Mouse (Mus musculus): Measurements from ENCODE around the gene Cog1.

Cog1 gene

DNA sequence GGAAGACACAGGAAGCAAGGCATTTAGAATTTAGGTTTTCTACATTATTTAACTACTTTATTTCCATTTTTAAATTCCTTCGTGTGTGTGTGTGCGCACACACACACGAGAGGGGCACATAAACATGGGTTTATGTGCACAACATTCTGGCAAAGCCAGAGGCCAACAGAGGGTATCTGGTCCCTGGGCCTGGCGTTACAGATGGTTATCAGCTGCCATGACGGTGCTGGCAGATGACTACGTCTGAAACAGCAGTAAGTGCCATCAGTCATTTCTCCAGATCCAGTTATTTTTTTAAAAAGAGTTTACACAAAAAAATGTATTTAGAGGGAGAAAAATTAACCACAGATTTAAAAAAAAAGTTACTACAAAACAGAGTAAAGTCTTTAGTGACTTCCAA, 17.2 kb downstream of the Cog1 start:
- in situ Hi-C loops (cut with MboI, MseI) = no loop called here

- in situ Hi-C loops (cut with MboI, MseI) = no loop called here
These were observed 17.7 kb downstream of the Cog1 start for GRCm38 (mm10) chr11:113666648-113667047.

DNA sequence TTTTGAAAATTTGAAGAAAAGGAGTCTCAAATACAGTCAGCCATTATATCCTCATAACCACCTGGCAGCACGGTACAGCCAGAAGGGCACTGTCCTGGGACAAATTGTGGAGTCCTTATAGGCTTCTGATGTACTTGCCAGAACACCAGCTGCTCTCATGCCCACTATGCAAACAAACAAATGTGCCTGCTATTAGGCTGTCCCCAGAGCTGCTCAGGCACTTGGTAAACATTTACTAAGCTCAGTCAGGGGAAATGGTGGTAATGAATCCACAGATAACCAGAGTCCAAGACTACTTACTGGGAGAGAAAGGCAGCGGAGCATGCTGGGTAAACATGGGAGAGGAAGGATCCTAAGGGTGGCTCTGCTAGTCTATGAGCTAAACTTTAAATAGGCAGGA, 18.2 kb downstream of the Cog1 start:
- in situ Hi-C loops (cut with MboI, MseI) = no loop called here

GRCm38 (mm10) chr11:113667704-113668103, 18.7 kb downstream of the Cog1 start:
- in situ Hi-C loops (cut with MboI, MseI) = no loop called here

DNA sequence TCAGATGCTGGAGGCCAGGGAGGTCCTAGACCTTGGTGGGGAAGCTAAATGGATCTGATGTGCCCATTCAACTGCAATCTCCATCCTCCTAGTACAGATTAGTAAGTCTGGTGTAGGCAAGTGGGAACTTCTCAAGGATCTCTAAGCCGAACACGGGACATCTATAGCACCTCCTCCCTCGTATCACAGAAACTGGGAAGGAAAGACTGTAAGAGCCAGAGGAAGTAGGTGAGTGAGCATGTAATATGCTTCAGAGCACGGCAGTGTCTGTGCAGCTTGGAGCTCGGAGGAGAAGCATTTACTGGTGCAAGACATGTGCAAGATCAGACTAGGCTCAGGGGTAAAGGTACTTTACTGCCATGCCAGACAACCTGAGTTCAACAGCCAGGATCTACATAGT, 19.9 kb downstream of the Cog1 start:
- in situ Hi-C loops (cut with MboI, MseI) = no loop called here

DNA sequence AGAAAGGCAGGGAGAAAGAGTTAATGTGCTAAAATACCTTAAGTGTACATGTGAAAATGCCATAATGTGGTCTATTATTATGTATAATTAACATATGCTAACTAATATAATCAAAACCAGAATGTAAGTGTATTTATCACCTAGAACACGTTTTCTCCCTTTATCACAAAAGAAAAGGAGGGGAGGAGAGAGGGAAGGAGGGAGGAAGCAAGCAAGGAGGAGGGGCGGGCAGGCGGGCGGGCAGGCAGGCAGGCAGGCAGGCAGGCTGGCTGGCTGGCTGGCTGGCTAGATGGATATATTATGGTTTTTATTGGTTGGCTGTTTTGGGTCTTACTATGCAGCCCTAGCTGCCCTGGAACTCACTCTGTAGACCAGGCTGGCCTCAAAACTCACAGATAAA, 20.7 kb downstream of the Cog1 start:
- in situ Hi-C loops (cut with MboI, MseI) = no loop called here

- in situ Hi-C loops (cut with MboI, MseI) = no loop called here
These were observed 24.6 kb downstream of the Cog1 start for GRCm38 (mm10) chr11:113673614-113674013.

GRCm38 (mm10) chr11:113674595-113674994, 25.6 kb downstream of the Cog1 start:
- in situ Hi-C loops (cut with MboI, MseI) = no loop called here

GRCm38 (mm10) chr11:113676847-113677246, 27.9 kb downstream of the Cog1 start:
- in situ Hi-C loops (cut with MboI, MseI) = no loop called here

- in situ Hi-C loops (cut with MboI, MseI) = no loop called here
These were observed 28.4 kb downstream of the Cog1 start for GRCm38 (mm10) chr11:113677378-113677777.

DNA sequence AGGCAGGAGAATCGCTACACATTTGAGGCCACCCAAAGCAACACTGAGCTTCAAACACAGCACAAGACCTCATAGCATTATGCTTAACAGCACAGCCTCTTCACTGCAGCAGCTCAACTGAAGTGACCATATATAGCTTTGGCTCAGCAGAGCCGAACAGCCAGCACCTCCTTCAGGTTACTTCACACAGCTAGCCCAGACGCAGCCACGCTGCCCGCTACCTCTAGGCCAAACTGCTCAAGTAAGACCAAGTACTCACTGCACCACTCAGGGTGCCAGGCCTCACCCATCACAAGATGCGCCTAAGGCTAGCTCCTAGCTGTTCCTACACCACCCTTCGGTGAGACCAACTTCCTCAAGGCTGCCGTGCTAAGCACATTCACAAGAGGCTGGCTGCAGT, 29.4 kb downstream of the Cog1 start:
- in situ Hi-C loops (cut with MboI, MseI) = no loop called here

- in situ Hi-C loops (cut with MboI, MseI) = no loop called here
These were observed 32.0 kb downstream of the Cog1 start for GRCm38 (mm10) chr11:113680954-113681353.

GRCm38 (mm10) chr11:113681979-113682378, 33.0 kb downstream of the Cog1 start:
- in situ Hi-C loops (cut with MboI, MseI) = no loop called here

DNA sequence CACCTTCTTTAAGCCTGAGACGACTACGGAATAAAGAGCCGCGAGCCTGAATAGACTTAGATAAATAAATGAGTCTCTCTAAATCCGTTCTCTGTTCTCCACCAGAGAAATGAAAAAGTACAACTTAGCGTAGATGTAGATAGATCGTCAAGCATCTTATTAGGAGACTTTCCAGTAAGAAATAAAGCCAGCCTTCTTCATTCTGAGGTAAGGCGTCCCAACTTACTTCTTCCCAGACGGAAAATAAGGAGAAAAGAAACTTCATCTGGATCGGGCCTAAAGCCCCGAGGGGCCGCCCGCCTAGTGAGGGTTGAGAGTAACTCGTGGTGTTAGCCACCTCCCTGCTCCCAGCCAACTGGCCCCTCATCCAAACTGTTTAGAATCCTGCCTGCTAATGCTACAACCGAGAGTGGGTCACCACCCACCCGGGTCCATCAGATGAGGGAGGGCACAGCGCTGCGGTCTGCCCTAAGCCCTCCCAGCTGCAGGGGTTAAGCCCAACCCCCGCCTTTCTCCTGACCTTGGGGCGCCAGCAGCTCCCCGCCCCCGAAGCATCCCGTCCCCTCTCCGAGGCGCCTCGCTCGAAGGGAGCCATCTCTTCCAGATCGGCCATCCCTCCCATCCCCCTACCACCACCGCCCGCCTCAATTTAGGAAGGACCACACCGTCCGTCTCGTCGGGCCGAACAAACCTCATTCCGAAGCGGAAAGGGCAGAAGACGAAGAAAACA, 34.1 kb downstream of the Cog1 start:
- in situ Hi-C loops (cut with MboI, MseI) = no loop called here

DNA sequence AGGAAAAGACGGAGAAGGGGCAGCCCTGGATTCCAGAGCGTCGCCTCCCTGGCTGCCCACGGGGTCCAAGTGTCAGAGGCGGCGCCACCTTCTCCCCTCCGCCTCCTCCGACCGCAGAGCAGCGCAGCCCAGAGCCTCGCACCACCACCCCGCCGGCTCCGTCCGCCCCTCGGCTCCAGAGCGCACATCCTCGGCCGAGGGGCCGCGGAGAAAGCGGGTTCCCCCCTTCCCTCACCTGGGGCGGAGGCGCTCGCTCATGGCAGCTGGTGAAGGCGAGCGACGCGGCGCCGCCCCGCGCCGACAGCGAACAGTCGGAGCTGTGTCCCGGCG, 34.6 kb downstream of the Cog1 start:
- in situ Hi-C loops (cut with MboI, MseI) = no loop called here

DNA sequence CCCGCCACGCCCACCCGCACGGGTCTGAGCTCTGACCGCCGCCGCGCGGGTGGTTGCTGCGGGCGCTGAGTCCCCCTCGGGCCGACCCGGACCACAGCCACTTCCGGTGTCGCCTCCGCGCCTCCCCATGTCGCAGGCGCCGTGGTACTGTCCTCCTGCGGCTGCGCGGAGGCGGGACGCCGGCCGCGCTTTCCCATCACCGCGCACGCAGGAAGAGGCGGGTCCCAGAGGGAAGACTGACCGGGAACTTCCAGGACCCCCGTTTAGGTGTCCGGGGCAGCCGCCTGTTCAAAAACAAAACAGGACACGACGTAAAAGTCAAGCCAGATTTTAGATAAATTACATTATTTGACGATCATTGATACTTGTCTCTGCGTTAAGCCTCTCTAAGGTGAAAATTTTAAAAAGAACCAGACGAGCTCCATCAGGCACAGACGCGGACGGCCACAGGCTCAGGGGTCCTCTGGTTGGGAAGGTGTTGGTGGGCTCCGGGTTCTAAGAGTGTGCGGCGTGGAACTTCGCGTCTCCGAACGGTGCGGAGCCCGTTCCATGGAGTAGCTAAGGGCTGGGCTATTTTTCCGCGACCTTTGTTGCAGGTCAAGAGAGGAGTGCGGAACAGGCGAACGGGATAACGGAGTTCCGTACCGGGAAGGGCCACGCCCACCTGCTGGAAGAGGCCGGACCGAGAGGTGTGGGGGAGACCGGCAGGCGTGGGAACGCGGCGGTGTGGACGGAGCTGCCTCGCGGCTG, 35.2 kb downstream of the Cog1 start, which contains the start of the genes Fam104a and D11Wsu47e:
Gene Fam104a, minus strand, starts transcription at position 199 of the 750 bp plus-strand sequence.
Gene D11Wsu47e, plus strand, starts transcription at position 456 of the 750 bp plus-strand sequence.
- in situ Hi-C loops (cut with MboI, MseI) = no loop called here

DNA sequence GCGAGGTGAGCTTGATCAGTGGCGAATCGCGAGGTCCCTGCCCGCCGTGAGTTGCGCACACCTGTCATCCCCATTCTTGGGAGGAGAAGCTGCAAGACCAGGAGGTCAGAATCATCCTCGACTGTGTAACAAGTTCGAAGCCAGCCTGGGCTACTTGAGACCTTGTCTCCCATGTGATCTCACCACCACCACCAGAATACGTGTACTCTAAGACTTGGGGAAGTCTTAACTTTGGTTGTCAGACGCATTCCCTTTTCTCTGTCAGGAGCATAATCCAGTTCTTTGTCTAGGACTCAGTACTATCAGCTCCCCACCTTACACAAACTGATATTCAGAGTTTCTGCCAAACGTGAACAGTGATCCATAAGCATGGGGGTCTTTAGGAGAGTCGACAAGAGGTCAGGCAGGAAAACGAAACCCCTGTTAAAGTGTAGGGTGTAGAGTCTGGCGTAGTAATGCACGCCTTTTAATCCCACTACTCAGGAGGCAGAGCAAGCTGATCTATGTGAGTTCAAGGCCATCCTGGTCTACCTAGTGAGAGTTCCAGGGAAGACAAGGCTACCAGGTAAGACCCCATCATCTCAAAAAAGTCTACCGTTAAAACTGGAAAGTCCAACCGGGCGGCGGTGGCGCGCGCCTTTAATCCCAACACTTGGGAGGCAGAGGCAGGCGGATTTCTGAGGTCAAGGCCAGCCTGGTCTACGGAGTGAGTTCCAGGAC, 35.9 kb downstream of the Cog1 start:
- in situ Hi-C loops (cut with MboI, MseI) = no loop called here

GRCm38 (mm10) chr11:113687031-113687430, 38.1 kb downstream of the Cog1 start:
- in situ Hi-C loops (cut with MboI, MseI) = no loop called here

DNA sequence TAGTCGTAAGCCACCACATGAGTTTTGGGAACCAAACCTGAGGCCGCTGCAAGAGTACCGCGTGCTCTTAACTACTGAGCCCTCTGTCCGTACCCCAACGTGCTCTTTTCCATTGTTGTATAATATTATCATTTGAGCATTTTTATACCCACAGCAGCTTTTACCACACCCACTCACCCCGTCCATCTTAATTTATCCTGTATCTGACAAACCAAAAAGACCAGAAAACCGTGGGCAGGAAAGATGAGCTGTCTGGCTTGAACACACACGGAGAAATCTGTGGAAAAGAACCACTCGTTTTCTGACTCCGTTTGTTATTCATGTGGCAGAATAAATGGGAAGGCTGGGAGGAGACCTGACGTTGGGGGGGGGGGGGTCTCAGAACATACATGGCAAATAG, 41.5 kb downstream of the Cog1 start:
- in situ Hi-C loops (cut with MboI, MseI) = no loop called here

- in situ Hi-C loops (cut with MboI, MseI) = no loop called here
These were observed 42.3 kb downstream of the Cog1 start for GRCm38 (mm10) chr11:113691318-113691717.

GRCm38 (mm10) chr11:113691851-113692250, 42.9 kb downstream of the Cog1 start:
- in situ Hi-C loops (cut with MboI, MseI) = no loop called here

DNA sequence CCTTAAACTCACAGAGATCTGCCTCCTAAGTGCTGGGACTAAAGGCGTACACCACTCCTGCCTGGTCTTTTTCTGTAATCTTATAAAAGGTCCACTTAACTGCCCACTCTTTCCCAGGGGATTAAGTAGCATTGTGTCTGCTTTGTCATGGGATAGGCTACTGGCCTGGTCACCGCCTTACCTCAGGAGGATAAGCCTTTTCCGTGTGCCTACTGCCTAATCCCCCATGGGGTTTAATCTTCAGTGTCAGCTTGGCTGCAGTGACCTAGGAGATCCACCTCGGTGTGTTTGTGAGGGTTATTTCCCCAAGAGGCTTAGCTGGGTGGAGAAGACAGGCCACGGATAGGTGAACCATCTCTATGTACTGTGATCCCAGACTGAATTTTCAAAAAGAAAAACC, 48.6 kb downstream of the Cog1 start:
- in situ Hi-C loops (cut with MboI, MseI) = no loop called here

All from regulatory T cell (primary cell).